In the genomic region with DNA sequence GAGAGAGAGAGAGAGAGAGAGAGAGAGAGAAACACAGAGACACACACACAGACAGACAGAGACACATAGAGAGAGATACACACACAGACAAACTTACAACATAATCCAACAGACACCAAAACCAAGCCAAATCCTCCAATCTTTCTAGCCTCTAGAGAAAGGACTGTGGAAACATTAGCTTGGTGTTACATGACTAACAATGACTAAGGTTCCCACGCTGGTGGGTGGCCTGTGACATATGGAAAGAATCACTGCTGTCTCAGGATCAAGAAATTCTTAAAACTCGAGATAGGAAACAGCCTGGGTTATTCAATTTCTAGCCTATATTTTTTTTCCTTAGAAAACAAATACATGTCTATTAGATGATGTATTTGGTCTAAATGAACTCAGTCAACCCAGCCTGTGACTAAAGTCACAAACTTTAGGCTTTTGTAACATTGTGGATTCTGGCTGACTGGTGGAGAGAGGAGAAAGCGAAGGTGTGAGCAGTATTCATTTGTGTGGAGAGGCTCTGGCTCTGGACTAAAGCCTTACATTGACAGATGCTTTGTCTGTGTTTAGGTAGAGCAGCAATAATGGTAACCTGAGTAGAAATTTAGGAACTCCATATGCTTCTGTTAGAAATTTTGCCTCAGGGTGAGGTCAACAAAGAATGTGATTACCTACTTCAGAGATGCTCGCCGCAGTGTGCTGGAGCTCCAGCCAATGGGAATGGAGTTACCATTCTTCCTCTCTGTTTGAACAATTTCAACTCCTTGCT, we compare ENCODE assay signal across 12 mouse cellular contexts.
DNase-seq lines count a peak whose midpoint lies in the region; ATAC-seq lines count a peak whose summit lies in the region.
"Had no signal": no experiment of that assay in that cellular context is flagged by ENCODE, and none has a peak within 500 bp of the region (broad histone marks: within the 10 kb centered on the region; RNA-seq: fewer than 3 reads in every experiment).

No protein-coding gene starts in this region.

- H3K4me3 ChIP-seq in liver, embryonic 13.5 days (replicated peaks): no peak overlapping the region
- H3K4me3 ChIP-seq in embryonic facial prominence, embryonic 10.5 days: no peak overlapping the region
- no peak overlapping the region for H3K4me3 ChIP-seq in limb, embryonic 12.5 days (replicated peaks)
- H3K4me3 ChIP-seq: gastrocnemius, adult 2 months; midbrain, embryonic 12.5 days had no signal

- peak; percentile 28 to 51 for DNase-seq in frontal cortex, postnatal 36 days (ENCODE audit: low spot score in 2 of 2)
- DNase-seq in frontal cortex, postnatal 10 days (ENCODE audit: low spot score in 2 of 2): no peak
- no peak for DNase-seq in liver, embryonic 13.5 days
- DNase-seq in liver: no peak
- peak; percentile 20 for DNase-seq in embryonic facial prominence, embryonic 10.5 days (ENCODE audit: low spot score)
- no peak for DNase-seq in retina, postnatal 1 day
- DNase-seq: cerebellum, postnatal 14 days; gastrocnemius, adult 2 months had no signal

- H3K27ac ChIP-seq in liver, embryonic 13.5 days: peak overlapping the region; percentile 50
- peak overlapping the region; percentile 24; the same call in 1 of the 2 replicates for H3K27ac ChIP-seq in embryonic facial prominence, embryonic 10.5 days (replicated peaks)
- no peak overlapping the region for H3K27ac ChIP-seq in limb, embryonic 12.5 days
- H3K27ac ChIP-seq: gastrocnemius, adult 2 months; hindbrain, postnatal 0 days; midbrain, embryonic 12.5 days had no signal

- H3K4me2 ChIP-seq in liver, embryonic 13.5 days: no peak overlapping the region
- no peak overlapping the region for H3K4me2 ChIP-seq in limb, embryonic 12.5 days
- H3K4me2 ChIP-seq: midbrain, embryonic 12.5 days had no signal

- no peaks in the 10 kb centered on the region for H3K9me3 ChIP-seq in liver, embryonic 13.5 days (replicated peaks)
- no peaks in the 10 kb centered on the region for H3K9me3 ChIP-seq in embryonic facial prominence, embryonic 10.5 days
- H3K9me3 ChIP-seq in limb, embryonic 12.5 days: no peaks in the 10 kb centered on the region
- H3K9me3 ChIP-seq: midbrain, embryonic 12.5 days had no signal

- ATAC-seq in liver, embryonic 13.5 days (ENCODE audit: low read depth): no peak
- peak; percentile 26; the same call in 1 of the 2 replicates for ATAC-seq in limb, embryonic 12.5 days (ENCODE audit: insufficient number of reproducible peaks, insufficient read depth, low FRiP score, low TSS enrichment, low read depth)
- no peak for ATAC-seq in megakaryocyte-erythroid progenitor cell, adult 5-6 weeks (replicated peaks; ENCODE audit: low FRiP score, low TSS enrichment, poor library complexity, severe bottlenecking)
- ATAC-seq: hindbrain, postnatal 0 days had no signal

- no peaks in the 10 kb centered on the region for H3K27me3 ChIP-seq in liver, embryonic 13.5 days
- no peaks in the 10 kb centered on the region for H3K27me3 ChIP-seq in embryonic facial prominence, embryonic 10.5 days (replicated peaks; ENCODE audit: low read depth, poor library complexity, severe bottlenecking)
- no peaks in the 10 kb centered on the region for H3K27me3 ChIP-seq in limb, embryonic 12.5 days
- H3K27me3 ChIP-seq: midbrain, embryonic 12.5 days had no signal

- WGBS in liver, embryonic 13.5 days (ENCODE audit: insufficient replicate concordance): 53% methylated on average over 5 of the region's 5 CpGs
- WGBS in embryonic facial prominence, embryonic 10.5 days: 40% methylated on average over 5 of the region's 5 CpGs
- 51% methylated on average over 5 of the region's 5 CpGs for WGBS in limb, embryonic 12.5 days

- no peak overlapping the region for H3K9ac ChIP-seq in liver, embryonic 13.5 days
- no peak overlapping the region for H3K9ac ChIP-seq in limb, embryonic 12.5 days (replicated peaks)
- H3K9ac ChIP-seq: midbrain, embryonic 12.5 days had no signal

- no peaks in the 10 kb centered on the region for H3K4me1 ChIP-seq in liver, embryonic 13.5 days (replicated peaks)
- H3K4me1 ChIP-seq in embryonic facial prominence, embryonic 10.5 days: peaks cover 20% of the 10 kb centered on the region
- no peaks in the 10 kb centered on the region for H3K4me1 ChIP-seq in limb, embryonic 12.5 days (replicated peaks)
- H3K4me1 ChIP-seq: midbrain, embryonic 12.5 days had no signal

- no peaks in the 10 kb centered on the region for H3K36me3 ChIP-seq in liver, embryonic 13.5 days
- H3K36me3 ChIP-seq in embryonic facial prominence, embryonic 10.5 days (replicated peaks): no peaks in the 10 kb centered on the region
- H3K36me3 ChIP-seq in limb, embryonic 12.5 days: no peaks in the 10 kb centered on the region
- H3K36me3 ChIP-seq: midbrain, embryonic 12.5 days had no signal

Comparison
In these comparisons a context has a peak if more than half of its experiments do, and no peak if none do; other contexts are left out.
1. DNase-seq: peak in frontal cortex, postnatal 36 days (2 of 2) and embryonic facial prominence, embryonic 10.5 days (single experiment); none in frontal cortex, postnatal 10 days (0 of 2), liver, embryonic 13.5 days (single experiment), liver (single experiment) and retina, postnatal 1 day (single experiment).